In genomic region chr12:25262461-25262860, GRCm38 (mm10) we compare ENCODE assay signal across 19 mouse cellular contexts.
"Had no signal": no experiment of that assay in that cellular context is flagged by ENCODE, and none has a peak within 500 bp of the region (broad histone marks: within the 10 kb centered on the region; RNA-seq: fewer than 3 reads in every experiment).

No protein-coding gene starts in this region.

- H3K4me1 ChIP-seq: liver, embryonic 12.5 days had no signal

- H3K4me2 ChIP-seq: liver, embryonic 12.5 days; lung, embryonic 14.5 days; midbrain, embryonic 12.5 days; neural tube, embryonic 13.5 days; neural tube, embryonic 15.5 days had no signal

- H3K36me3 ChIP-seq: liver, embryonic 12.5 days; midbrain, embryonic 10.5 days; midbrain, embryonic 12.5 days; neural tube, embryonic 13.5 days; neural tube, embryonic 15.5 days had no signal

- DNase-seq: lung, adult 18-20 months; lung, embryonic 14.5 days; lung, postnatal 10 days; lung, postnatal 4 days; midbrain, embryonic 14.5 days; retina, postnatal 1 day; right cerebral cortex, adult 18-20 months; right cerebral cortex, postnatal 25 days; right cerebral cortex, postnatal 4 days; spleen, adult 18-20 months; thymus, postnatal 36 days had no signal

- H3K4me3 ChIP-seq: liver, embryonic 12.5 days; midbrain, embryonic 10.5 days; midbrain, embryonic 12.5 days; myocyte; neural tube, embryonic 13.5 days; neural tube, embryonic 15.5 days had no signal

- H3K27ac ChIP-seq: liver, embryonic 12.5 days; liver, embryonic 14.5 days; midbrain, embryonic 10.5 days; midbrain, embryonic 12.5 days; neural tube, embryonic 13.5 days; neural tube, embryonic 15.5 days had no signal

- H3K27me3 ChIP-seq: liver, embryonic 12.5 days; midbrain, embryonic 12.5 days; neural tube, embryonic 13.5 days; neural tube, embryonic 15.5 days had no signal

- H3K9me3 ChIP-seq: liver, embryonic 12.5 days; midbrain, embryonic 10.5 days; midbrain, embryonic 12.5 days; neural tube, embryonic 13.5 days; neural tube, embryonic 15.5 days had no signal

- H3K9ac ChIP-seq: liver, embryonic 12.5 days; liver, embryonic 14.5 days; lung, embryonic 14.5 days; midbrain, embryonic 12.5 days; neural tube, embryonic 13.5 days; neural tube, embryonic 15.5 days had no signal

- ATAC-seq: liver, embryonic 12.5 days; midbrain, embryonic 16.5 days had no signal
